Mouse (Mus musculus): ENCODE data around the gene Mrpl52. TPM values are rescaled to one million over a fixed set of nuclear protein-coding genes. Genes with fewer than 3 reads are reported as not detected.

Mrpl52 gene
- polyA plus RNA-seq, 1 experiment from 2014 or later = 228 TPM

DNA sequence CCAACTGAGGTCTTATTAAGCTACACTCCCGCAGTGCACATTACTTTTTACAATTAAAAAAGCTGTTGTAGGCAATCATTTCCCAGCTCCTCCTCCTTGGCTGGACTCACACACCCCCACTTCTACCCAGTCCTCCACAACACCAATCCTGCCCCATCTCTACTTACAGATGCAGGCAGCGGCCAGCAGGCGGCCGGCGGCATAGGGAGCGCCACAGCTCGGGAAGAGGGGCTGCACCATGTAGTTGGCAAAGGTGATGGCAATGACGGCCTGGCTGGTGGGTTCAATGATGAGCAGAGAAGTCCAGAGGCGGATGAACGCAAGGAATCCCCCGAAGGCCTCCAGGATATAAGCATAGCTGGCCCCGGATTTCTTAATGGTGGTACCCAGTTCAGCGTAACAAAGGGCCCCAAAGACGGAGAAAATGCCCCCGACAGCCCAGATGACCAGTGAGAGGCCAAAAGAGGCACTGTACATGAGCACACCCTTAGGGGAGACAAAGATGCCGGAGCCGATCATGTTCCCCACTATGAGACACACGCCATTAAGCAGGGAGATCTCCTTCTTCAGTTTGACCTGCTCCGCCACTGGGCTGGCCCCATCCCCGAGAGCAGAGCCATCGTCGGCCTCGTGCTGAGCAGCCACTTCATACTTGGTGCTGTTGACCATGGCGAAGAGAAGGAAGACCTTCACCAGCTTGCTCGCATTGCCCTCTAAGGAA is 18.2 kb upstream of the Mrpl52 start:
- H3K4me2 ChIP-seq (ENCODE audit: low read length) = no peak overlapping the region
- H3K4me1 ChIP-seq (ENCODE audit: control insufficient read depth, insufficient read depth, low read depth, low read length) = no peaks in the 10 kb centered on the region
- H3K4me3 ChIP-seq (ENCODE audit: low read length) = no peak overlapping the region
- H3K9me3 ChIP-seq (ENCODE audit: control insufficient read depth, low read length) = no peaks in the 10 kb centered on the region
- H3K36me3 ChIP-seq (ENCODE audit: control insufficient read depth, insufficient read depth, low read length) = no peaks in the 10 kb centered on the region
- no peaks in the 10 kb centered on the region for H3K27me3 ChIP-seq (replicated peaks; ENCODE audit: control insufficient read depth, insufficient read depth, low read length)
- H3K9ac ChIP-seq (ENCODE audit: low read depth, low read length) = no peak overlapping the region
- no peak for ATAC-seq
- H3K27ac ChIP-seq (ENCODE audit: low read depth, low read length) = no peak overlapping the region
- WGBS = 81% methylated on average over 25 of the region's 25 CpGs

DNA sequence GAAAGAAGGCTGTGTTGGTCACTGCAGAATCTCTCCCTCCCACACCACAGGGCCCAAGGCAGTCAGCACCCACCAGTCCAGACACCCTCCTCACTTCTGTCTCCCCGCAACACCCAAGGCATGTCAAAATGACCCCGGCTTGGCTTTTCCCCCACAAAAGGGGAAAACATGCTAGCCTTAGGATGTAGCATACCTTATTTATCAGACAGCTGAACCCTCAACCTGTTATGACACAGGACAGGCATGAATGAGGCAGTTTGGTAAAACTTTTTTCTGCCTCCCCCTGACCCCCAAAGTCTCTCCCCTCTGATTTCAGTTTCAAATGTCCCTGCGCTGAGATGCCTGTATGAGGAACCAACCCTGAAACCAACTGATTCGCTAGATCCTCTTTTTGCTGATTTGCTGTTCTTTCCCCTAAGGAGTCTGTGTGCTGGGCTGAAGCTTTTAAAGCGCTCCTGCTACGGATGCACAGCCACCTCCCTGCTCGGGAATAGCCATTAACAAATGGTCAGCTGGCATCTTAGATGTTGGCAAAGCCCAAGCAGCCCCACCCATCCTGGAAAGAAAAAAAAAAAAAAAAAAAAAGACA is 17.6 kb upstream of the Mrpl52 start:
- Histone ChIP-seq H3K36me3 (ENCODE audit: control insufficient read depth, insufficient read depth, low read length) (no peaks in the 10 kb centered on the region), H3K4me1 (ENCODE audit: control insufficient read depth, insufficient read depth, low read depth, low read length) (0 out of 2 replicates have a peak, but pooled peaks cover 3% of the 10 kb centered on the region), H3K27me3 (replicated peaks; ENCODE audit: control insufficient read depth, insufficient read depth, low read length) (0 out of 2 replicates have a peak, but pooled peaks cover 2% of the 10 kb centered on the region), H3K27ac (ENCODE audit: low read depth, low read length) (no peak overlapping the region), H3K4me3 (ENCODE audit: low read length) (no peak overlapping the region), H3K9me3 (ENCODE audit: control insufficient read depth, low read length) (no peaks in the 10 kb centered on the region), H3K9ac (ENCODE audit: low read depth, low read length) (no peak overlapping the region), H3K4me2 (ENCODE audit: low read length) (no peak overlapping the region)
- no peak for ATAC-seq
- 78% methylated on average over 7 of the region's 7 CpGs for WGBS

DNA sequence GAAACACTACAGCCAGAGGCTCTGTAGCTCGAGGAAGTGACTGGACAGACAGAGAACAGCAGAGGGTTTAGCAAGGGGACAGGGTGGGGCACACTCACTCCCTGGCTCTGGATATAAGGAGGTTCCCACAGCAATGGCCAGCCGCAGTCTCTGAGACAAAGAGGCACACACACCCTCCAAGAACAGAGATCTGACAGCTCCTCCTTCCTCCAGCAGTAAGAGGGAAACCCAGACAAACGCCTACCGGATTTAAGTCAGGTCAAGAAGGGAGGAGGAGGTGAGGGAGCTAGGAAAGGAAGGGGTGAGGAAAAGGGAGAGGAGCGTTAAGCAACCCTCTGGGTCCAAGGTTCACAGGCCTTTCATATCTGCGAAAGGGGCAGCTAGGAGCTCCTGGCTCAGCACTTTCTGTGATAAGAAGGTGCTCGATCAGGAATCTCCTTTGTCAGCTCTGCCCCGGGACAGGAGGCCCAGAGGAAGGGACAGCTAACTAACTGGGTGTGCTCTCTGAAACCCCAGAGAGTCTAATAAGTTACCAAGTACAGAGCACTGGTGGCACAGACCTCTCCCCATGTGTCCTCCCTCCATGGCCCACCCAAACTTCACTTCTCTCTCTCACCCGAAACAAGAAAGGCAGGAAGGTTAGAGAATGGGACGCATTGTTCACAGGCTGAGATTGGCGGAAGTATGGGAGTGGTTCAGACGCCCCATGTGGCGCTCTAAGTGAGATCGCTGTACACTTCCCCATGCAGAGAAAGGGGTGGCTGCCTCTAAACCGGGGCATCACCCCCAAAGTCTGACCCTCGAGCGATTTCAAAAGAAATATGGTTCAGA is 16.5 kb upstream of the Mrpl52 start:
- no peak for ATAC-seq
- H3K9me3 ChIP-seq (ENCODE audit: control insufficient read depth, low read length) = no peaks in the 10 kb centered on the region
- H3K4me1 ChIP-seq (ENCODE audit: control insufficient read depth, insufficient read depth, low read depth, low read length) = 0 out of 2 replicates have a peak, but pooled peaks cover 3% of the 10 kb centered on the region
- 0 out of 2 replicates have a peak overlapping the region, but pooled peaks have one; percentile 15 for H3K4me2 ChIP-seq (ENCODE audit: low read length)
- 0 out of 2 replicates have a peak, but pooled peaks cover 6% of the 10 kb centered on the region for H3K27me3 ChIP-seq (replicated peaks; ENCODE audit: control insufficient read depth, insufficient read depth, low read length)
- 42% methylated on average over 17 of the region's 17 CpGs for WGBS
- H3K36me3 ChIP-seq (ENCODE audit: control insufficient read depth, insufficient read depth, low read length) = no peaks in the 10 kb centered on the region
- H3K27ac ChIP-seq (ENCODE audit: low read depth, low read length) = 0 out of 2 replicates have a peak overlapping the region, but pooled peaks have one; percentile 12
- no peak overlapping the region for H3K4me3 ChIP-seq (ENCODE audit: low read length)
- 0 out of 2 replicates have a peak overlapping the region, but pooled peaks have one; percentile 15 for H3K9ac ChIP-seq (ENCODE audit: low read depth, low read length)

DNA sequence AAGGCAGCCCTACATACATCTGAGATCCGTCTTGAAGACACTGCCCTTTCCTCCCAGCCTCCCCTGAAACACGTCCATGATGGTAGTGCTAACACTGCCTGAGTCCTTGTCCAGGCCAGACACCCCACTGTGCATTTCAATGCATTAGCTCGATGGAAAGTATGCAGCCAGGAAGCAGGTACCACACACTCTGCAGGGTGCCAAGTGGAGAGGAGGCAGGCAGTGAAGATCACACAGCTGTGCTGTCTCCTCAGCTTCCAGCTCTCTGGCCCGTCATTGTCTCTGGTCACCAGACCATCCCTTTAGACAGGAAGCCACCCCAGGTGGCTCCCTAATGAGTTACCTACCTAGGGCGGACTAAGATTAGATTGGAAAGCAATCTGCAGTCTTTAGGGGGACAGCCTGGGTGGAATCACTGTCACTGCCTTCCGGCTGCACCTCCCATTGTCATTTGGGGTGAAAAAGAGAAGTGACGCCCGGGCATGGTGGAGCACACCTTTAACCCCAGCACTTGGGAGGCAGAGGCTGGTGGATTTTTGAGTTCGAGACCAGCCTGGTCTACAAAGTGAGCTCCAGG is 14.6 kb upstream of the Mrpl52 start:
- no peak overlapping the region for H3K27ac ChIP-seq (ENCODE audit: low read depth, low read length)
- H3K9me3 ChIP-seq (ENCODE audit: control insufficient read depth, low read length) = no peaks in the 10 kb centered on the region
- no peak overlapping the region for H3K4me2 ChIP-seq (ENCODE audit: low read length)
- H3K9ac ChIP-seq (ENCODE audit: low read depth, low read length) = no peak overlapping the region
- no peak for ATAC-seq
- no peak overlapping the region for H3K4me3 ChIP-seq (ENCODE audit: low read length)
- 0 out of 2 replicates have a peak, but pooled peaks cover 8% of the 10 kb centered on the region for H3K27me3 ChIP-seq (replicated peaks; ENCODE audit: control insufficient read depth, insufficient read depth, low read length)
- 34% methylated on average over 9 of the region's 9 CpGs for WGBS
- H3K4me1 ChIP-seq (ENCODE audit: control insufficient read depth, insufficient read depth, low read depth, low read length) = 0 out of 2 replicates have a peak, but pooled peaks cover 3% of the 10 kb centered on the region
- no peaks in the 10 kb centered on the region for H3K36me3 ChIP-seq (ENCODE audit: control insufficient read depth, insufficient read depth, low read length)

DNA sequence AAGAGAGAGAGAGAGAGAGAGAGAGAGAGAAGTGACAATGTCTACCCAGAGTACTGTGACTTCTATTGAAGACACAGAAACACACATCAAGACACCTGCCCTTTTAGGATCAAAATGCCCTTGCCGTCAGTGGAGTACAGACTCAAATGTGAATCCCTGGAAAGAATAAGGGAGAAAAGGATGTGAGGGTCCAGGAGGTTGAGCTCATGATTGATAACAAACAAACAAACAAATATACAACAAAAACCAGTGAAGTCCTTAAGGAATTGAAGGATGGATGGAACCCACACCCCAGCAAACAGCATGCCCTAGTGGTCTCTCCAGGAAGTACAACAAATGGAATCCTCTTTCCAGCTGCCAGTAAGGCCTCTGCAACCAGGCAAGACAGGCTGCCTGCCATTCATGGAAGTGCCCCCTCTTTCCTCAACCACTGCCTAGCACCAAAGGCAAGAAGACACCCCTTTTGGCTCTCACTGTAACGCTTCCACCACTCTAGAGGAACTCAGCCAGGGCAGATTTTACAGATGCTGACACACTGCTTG is 14.0 kb upstream of the Mrpl52 start:
- H3K27ac ChIP-seq (ENCODE audit: low read depth, low read length) = peak overlapping the region; percentile 15; the same call in 1 of the 2 replicates
- 39% methylated on average over 2 of the region's 2 CpGs for whole genome bisulfite sequencing
- H3K27me3 ChIP-seq (replicated peaks; ENCODE audit: control insufficient read depth, insufficient read depth, low read length) = peaks cover 11% of the 10 kb centered on the region; the same call in 1 of the 2 replicates

DNA sequence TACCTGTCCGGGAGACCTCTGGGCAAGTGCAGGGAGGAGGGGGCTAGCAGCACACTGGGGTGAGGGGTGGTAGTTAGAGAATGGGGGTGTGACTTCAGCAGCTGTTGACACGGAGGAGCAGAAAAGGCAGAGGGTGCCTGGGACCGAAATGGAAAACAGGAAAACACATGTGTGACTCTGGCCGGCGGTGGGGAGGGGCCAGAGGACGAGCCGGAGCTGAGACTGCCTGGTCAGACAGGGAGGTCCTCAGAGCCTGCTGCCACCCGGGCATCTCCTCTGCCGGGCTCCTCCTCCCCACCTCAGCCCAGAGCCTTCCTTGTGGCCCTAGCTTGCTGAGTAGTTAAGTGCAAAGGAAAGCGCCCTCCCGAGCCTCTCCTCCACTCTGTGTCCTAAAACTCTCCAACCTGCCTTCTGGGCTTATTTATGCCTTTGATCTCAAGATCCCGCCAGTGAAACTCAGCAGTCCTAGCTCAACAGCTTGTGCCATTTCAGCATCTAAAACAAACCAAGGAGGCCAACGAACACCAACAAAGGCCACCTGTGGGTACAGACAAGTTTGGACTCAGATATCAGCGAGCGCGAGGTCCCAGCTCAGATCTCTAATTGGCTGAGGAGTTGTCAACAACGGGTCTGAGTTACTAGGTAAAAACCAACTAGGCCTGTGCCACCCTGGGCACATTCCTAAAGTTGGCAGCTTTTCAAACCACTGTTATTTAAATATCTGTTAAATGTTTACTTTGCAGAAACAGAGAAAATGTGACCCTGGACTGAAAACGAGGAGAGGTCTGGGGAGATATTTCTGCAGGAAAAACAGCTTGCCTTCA is 12.6 kb upstream of the Mrpl52 start:
- ATAC-seq = peak; percentile 50; the same call in 1 of the 2 replicates
- Histone ChIP-seq H3K4me2 (ENCODE audit: low read length) (peak overlapping the region; percentile 31; the same call in 1 of the 2 replicates), H3K4me3 (ENCODE audit: low read length) (no peak overlapping the region), H3K9ac (ENCODE audit: low read depth, low read length) (no peak overlapping the region; the same call in 1 of the 2 replicates), H3K4me1 (ENCODE audit: control insufficient read depth, insufficient read depth, low read depth, low read length) (0 out of 2 replicates have a peak, but pooled peaks cover 3% of the 10 kb centered on the region), H3K27me3 (replicated peaks; ENCODE audit: control insufficient read depth, insufficient read depth, low read length) (peaks cover 11% of the 10 kb centered on the region; the same call in 1 of the 2 replicates), H3K36me3 (ENCODE audit: control insufficient read depth, insufficient read depth, low read length) (no peaks in the 10 kb centered on the region), H3K9me3 (ENCODE audit: control insufficient read depth, low read length) (no peaks in the 10 kb centered on the region), H3K27ac (ENCODE audit: low read depth, low read length) (no peak overlapping the region)
- 10% methylated on average over 18 of the region's 18 CpGs for WGBS

More for the DNA sequence above, 14.0 kb upstream of the Mrpl52 start:
- Histone ChIP-seq H3K4me2 (ENCODE audit: low read length) (no peak overlapping the region), H3K4me1 (ENCODE audit: control insufficient read depth, insufficient read depth, low read depth, low read length) (0 out of 2 replicates have a peak, but pooled peaks cover 3% of the 10 kb centered on the region), H3K9me3 (ENCODE audit: control insufficient read depth, low read length) (no peaks in the 10 kb centered on the region), H3K36me3 (ENCODE audit: control insufficient read depth, insufficient read depth, low read length) (no peaks in the 10 kb centered on the region), H3K4me3 (ENCODE audit: low read length) (no peak overlapping the region), H3K9ac (ENCODE audit: low read depth, low read length) (no peak overlapping the region)
- no peak for ATAC-seq

DNA sequence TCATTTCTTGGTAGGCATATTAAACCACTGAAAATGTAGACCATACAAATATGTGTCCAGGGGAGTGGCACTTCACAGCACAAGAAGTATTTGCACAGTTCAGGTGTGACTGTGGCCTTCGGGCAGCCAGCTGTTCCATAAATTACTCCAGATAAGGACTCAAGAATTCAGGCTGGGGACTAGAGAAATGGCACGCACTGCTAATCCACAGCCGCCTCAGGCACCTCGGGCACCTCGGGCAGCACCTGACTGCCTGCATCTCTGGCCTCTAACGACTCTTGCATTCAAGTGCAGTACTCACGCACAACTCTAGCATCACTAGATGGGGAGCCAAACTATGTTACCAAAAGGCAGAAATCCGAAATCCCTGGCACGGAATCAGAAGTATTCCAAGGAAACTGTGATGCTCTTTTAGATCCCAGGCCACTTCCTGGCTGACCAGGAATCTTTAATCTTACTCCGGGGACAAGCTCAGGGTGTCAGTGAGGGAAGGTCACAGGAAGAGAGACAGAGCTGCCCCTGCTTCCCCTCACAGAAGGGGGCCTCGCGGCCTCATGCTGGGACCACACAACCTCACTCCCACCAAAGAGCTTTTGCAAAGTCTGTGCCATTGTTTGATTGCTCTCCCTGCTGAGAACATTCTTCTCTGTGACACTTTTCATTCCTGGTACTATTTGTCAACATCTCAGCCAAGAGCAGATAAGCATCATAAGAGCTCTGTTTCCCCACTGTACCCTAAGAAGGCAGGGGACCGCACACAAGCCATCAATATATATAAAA is 11.3 kb upstream of the Mrpl52 start:
- 10% methylated on average over 13 of the region's 13 CpGs for WGBS
- Histone ChIP-seq H3K36me3 (ENCODE audit: control insufficient read depth, insufficient read depth, low read length) (no peaks in the 10 kb centered on the region), H3K4me2 (ENCODE audit: low read length) (no peak overlapping the region), H3K9me3 (ENCODE audit: control insufficient read depth, low read length) (no peaks in the 10 kb centered on the region), H3K9ac (ENCODE audit: low read depth, low read length) (no peak overlapping the region), H3K27ac (ENCODE audit: low read depth, low read length) (no peak overlapping the region), H3K4me3 (ENCODE audit: low read length) (no peak overlapping the region), H3K4me1 (ENCODE audit: control insufficient read depth, insufficient read depth, low read depth, low read length) (0 out of 2 replicates have a peak, but pooled peaks cover 3% of the 10 kb centered on the region), H3K27me3 (replicated peaks; ENCODE audit: control insufficient read depth, insufficient read depth, low read length) (peaks cover 11% of the 10 kb centered on the region; the same call in 1 of the 2 replicates)
- ATAC-seq = no peak
